Mouse (Mus musculus) C2C12 (cell line): ENCODE results near the gene Arid5b.

Experiments
- CTCF ChIP-seq: IDR thresholded peaks from one replicate; pipeline ENCODE4 v1.5.1; 2011; ENCODE audit not compliant: control insufficient read depth, insufficient read depth, insufficient read length
- FOSL1 ChIP-seq: IDR thresholded peaks from one replicate; pipeline ENCODE4 v1.8.0; 2011; ENCODE audit warnings: mild to moderate bottlenecking, low read length; ENCODE audit not compliant: poor library complexity, insufficient read depth, severe bottlenecking
- MAX ChIP-seq: IDR thresholded peaks from one replicate; pipeline ENCODE4 v1.6.1; 2011; ENCODE audit warnings: mild to moderate bottlenecking, control low read depth

DNA sequence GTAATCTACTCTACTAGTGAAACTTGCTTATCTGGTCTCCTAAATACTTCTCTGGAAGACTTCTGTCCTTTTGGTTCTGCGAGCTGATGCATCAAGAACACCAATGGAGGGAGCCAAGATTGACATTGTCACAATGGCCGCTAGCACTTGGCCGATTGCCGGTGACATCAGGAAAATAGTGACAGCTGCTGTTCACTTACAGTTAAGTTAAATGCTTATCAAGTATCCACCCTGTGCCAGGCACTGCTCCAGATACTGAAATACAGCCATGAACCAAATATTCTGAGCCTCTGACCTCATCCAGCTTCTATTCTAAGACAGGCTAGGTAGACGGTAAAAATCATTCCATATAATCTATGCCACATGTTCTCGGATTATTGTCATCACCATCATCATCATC, 176.0 kb downstream of the Arid5b start:
- TF ChIP-seq CTCF (no peak), FOSL1 (no peak), MAX (no peak)
